Mouse (Mus musculus): ENCODE measurements around the gene Ssr2. TPM values are rescaled to one million over a fixed set of nuclear protein-coding genes. Genes with fewer than 3 reads are reported as not detected.

Ssr2 gene
- total RNA-seq (2021): 10 to 100 TPM; 90.2 to 90.3 TPM
- long read RNA-seq, experiment 1, transcript Ssr2-207 (6 exons, 1,059 nt): major isoform, 46 of 52 reads
- long read RNA-seq, experiment 1, partial matches to known transcripts: 0 of 52 reads
- long read RNA-seq, experiment 1, other reads (novel, unspliced or antisense): 2 of 52 reads
- long read RNA-seq, experiment 2, transcript Ssr2-207 (6 exons, 1,059 nt): major isoform, 19 of 26 reads
- long read RNA-seq, experiment 2, partial matches to known transcripts: 1 of 26 reads
- long read RNA-seq, experiment 2, other reads (novel, unspliced or antisense): 2 of 26 reads

DNA sequence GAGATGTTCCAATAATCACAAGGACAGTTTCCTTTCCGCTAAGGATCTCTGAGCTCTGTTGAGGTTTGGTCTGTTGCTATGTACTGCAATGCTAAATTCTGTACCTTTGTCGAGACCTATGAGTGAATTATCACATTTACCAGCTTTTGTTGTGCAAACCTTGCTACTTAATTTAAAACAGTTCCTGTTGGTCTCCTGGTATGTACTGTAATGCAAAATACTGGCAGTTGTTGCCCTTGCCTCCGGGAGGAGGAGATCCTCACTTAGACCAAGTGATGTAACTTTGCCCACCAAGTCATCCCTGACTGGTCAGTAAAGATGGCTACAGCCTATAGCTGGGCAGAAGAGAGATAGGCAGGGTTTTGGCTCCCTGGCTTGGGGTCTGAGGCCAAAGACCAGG lies at the start of gene Ssr2:
Ssr2 (plus strand) TSS at position 337 of the 400 bp plus-strand sequence.
- intact Hi-C loops (cut with DNase I): no loop called here
- no peak within 1 kb of the TSS for H3K4me3 ChIP-seq
- no peak for TF ChIP-seq CTCF (IDR thresholded peaks at IDR 0.05)
- H3K27ac ChIP-seq: no peak within 1 kb of the TSS
- no peak for DNase-seq (ENCODE audit: extremely low spot score in 1 of 2, low spot score in 2 of 2)

GRCm38 (mm10) chr3:88526157-88527131 lies 49.2 kb upstream of the Ssr2 start:
- DNase-seq (ENCODE audit: extremely low spot score in 1 of 2, low spot score in 2 of 2): peak; percentile 74 to 78
- Histone ChIP-seq H3K27ac (no peak overlapping the region), H3K4me3 (no peak overlapping the region)
- peak; percentile 99 for TF ChIP-seq CTCF (IDR thresholded peaks at IDR 0.05)
- intact Hi-C loops (cut with DNase I): loop anchor here (5.0 kb wide), 1 partner anchor 119 kb away; no protein-coding TSS in a partner anchor

- Histone ChIP-seq H3K27ac (no peak overlapping the region), H3K4me3 (no peak overlapping the region)
- intact Hi-C loops (cut with DNase I): loop anchor here (5.0 kb wide), 1 partner anchor 120 kb away; no protein-coding TSS in a partner anchor
- TF ChIP-seq CTCF (IDR thresholded peaks at IDR 0.05): no peak
- no peak for DNase-seq (ENCODE audit: extremely low spot score in 1 of 2, low spot score in 2 of 2)
Measured at GRCm38 (mm10) chr3:88527565-88527964, 48.1 kb upstream of the Ssr2 start.

- intact Hi-C loops (cut with DNase I): loop anchor here (5.0 kb wide), 1 partner anchor 121 kb away; no protein-coding TSS in a partner anchor
- no peak for TF ChIP-seq CTCF (IDR thresholded peaks at IDR 0.05)
- no peak overlapping the region for H3K4me3 ChIP-seq
- no peak overlapping the region for H3K27ac ChIP-seq
- no peak for DNase-seq (ENCODE audit: extremely low spot score in 1 of 2, low spot score in 2 of 2)
Measured at GRCm38 (mm10) chr3:88528646-88529045, 47.0 kb upstream of the Ssr2 start.

GRCm38 (mm10) chr3:88529204-88530000 lies 46.3 kb upstream of the Ssr2 start:
- H3K27ac ChIP-seq: no peak overlapping the region
- intact Hi-C loops (cut with DNase I): loop anchor here (5.0 kb wide), 1 partner anchor 122 kb away; no protein-coding TSS in a partner anchor
- no peak for TF ChIP-seq CTCF (IDR thresholded peaks at IDR 0.05)
- no peak for DNase-seq (ENCODE audit: extremely low spot score in 1 of 2, low spot score in 2 of 2)
- H3K4me3 ChIP-seq: no peak overlapping the region

- no peak overlapping the region for H3K27ac ChIP-seq
- intact Hi-C loops (cut with DNase I): no loop called here
- TF ChIP-seq CTCF (IDR thresholded peaks at IDR 0.05): no peak
- no peak for DNase-seq (ENCODE audit: extremely low spot score in 1 of 2, low spot score in 2 of 2)
- no peak overlapping the region for H3K4me3 ChIP-seq
Measured at GRCm38 (mm10) chr3:88530082-88530864, 45.4 kb upstream of the Ssr2 start.

- peak; percentile 87 to 88 for DNase-seq (ENCODE audit: extremely low spot score in 1 of 2, low spot score in 2 of 2)
- intact Hi-C loops (cut with DNase I): no loop called here
- H3K4me3 ChIP-seq: peak overlapping the region; percentile 96
- TF ChIP-seq CTCF (IDR thresholded peaks at IDR 0.05): no peak
- peak overlapping the region; percentile 89 for H3K27ac ChIP-seq
Measured at GRCm38 (mm10) chr3:88531348-88532298, 44.1 kb upstream of the Ssr2 start.

GRCm38 (mm10) chr3:88532299-88532674 lies 43.4 kb upstream of the Ssr2 start, which contains the start of gene Mex3a:
Mex3a (plus strand) TSS chr3:88532395.
- Histone ChIP-seq H3K4me3 (peak within 1 kb of the TSS; percentile 96), H3K27ac (peak within 1 kb of the TSS; percentile 89)
- DNase-seq (ENCODE audit: extremely low spot score in 1 of 2, low spot score in 2 of 2): no peak
- intact Hi-C loops (cut with DNase I): no loop called here
- TF ChIP-seq CTCF (IDR thresholded peaks at IDR 0.05): no peak

- DNase-seq (ENCODE audit: extremely low spot score in 1 of 2, low spot score in 2 of 2): no peak
- peak overlapping the region; percentile 96 for H3K4me3 ChIP-seq
- H3K27ac ChIP-seq: no peak overlapping the region
- intact Hi-C loops (cut with DNase I): no loop called here
- no peak for TF ChIP-seq CTCF (IDR thresholded peaks at IDR 0.05)
Measured at GRCm38 (mm10) chr3:88532689-88533511, 42.8 kb upstream of the Ssr2 start.

Data from left cerebral cortex, adult 2 months (tissue).